Mouse (Mus musculus) layer of hippocampus, adult 2 months (tissue): ENCODE data around the gene Traip. TPM values are rescaled to one million over a fixed set of nuclear protein-coding genes. Genes with fewer than 3 reads are reported as not detected.

ENCODE experiments used
- DNase-seq, 2 experiments: peaks; one replicate each; pipeline ENCODE4 v3.0.0; 2022; ENCODE audit warnings: low spot score in 2 of 2
- H3K27ac ChIP-seq: fragments of 200-600 bp; 2 replicates; pipeline ENCODE4 v1.8.1; 2022
- H3K4me3 ChIP-seq: fragments of 200-600 bp; 2 replicates; pipeline ENCODE4 v1.8.1; 2022; ENCODE audit warnings: mild to moderate bottlenecking
- CTCF ChIP-seq: fragments of 200-600 bp; conservative IDR thresholded peaks from 2 replicates; pipeline ENCODE4 v1.8.1; 2022; ENCODE audit warnings: antibody characterized with exemption, mild to moderate bottlenecking, moderate library complexity
- total RNA-seq, 2 experiments: library from RNA; stranded (reverse); gene quantifications; 2 replicates each; pipeline ENCODE4 v1.2.3; 2021

Traip gene
- total RNA-seq, 2 experiments from 2014 or later, result 23.1 to 23.9 TPM

DNA sequence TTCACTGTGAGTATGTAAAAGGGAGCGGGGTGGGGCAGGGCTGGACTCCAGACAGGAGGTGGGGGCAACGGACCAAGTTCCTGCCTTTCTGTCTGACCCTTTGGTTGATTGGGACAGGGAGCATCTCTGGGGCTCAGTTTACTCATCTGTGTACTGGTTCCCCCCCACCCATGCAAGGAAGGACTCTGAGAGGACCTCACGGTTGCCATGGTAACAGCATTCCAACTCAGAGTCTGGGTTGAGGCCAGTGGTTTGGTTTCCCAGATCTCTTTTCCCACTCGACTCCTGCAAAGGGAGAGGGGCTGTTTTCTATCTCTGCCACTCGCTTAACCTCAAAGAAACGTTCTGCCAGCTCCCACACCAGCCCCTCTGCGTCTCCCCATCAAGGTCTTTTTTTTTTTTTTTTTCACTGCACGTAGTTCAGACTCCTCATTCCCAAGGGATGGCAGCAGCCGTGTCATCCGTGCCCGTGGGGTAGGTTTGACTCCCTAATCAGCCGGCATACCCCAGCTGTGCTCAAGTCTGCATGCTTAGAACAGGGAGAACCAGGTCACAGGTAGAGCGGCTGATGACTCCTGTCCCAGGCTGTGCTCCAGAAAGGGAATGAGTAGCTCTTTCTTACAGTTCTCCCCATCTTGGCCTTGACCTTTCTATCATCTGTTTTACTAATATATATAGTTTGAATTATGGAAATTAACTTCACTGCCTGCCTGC is 31.9 kb upstream of the Traip start:
- no peak for TF ChIP-seq CTCF
- DNase-seq, result peak in 1 of 2 experiments; percentile 42
- Histone ChIP-seq H3K27ac (peak overlapping the region; percentile 51), H3K4me3 (no peak overlapping the region)

DNA sequence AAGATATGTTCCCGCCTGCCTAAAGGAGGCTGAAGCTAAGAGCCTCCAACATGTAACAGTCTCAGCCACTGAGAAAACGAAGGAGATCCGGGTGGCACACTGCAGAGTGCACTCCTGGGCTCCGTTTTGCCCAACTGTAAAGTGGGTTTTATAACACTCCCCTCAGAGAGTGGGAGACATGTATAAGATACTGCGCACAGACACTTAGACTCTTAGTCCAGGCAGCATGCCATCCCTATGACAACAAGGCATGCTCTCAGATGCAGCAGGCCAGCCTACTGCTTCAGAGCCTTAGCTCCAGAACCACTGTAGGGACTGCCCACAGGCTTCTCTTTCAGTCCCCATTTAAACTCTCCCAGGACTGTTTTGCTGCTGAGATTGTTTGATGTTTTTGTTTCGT is 31.1 kb upstream of the Traip start:
- H3K27ac ChIP-seq, result peak overlapping the region; percentile 51; the same call in 1 of the 2 replicates
- DNase-seq, result no peak

DNA sequence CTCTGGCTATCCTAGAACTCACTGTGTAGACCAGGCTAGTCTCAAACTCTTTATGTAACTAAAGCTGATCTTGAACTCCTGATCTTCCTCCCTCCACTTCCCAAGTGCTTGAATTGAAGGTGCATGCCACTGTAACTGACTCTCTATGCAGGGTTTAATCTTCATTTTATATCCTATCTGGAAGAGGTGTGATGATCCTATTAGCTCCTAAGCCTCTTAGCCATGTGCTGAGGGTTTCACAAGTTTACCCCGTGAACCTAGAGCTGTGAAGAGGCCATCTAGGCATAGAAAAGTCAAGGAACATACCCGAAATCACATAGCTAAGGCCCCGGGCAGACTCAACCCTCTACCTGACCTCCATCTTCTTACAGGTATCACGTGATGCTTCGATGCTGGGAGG is 30.5 kb upstream of the Traip start:
- Histone ChIP-seq H3K4me3 (no peak overlapping the region), H3K27ac (no peak overlapping the region)
- TF ChIP-seq CTCF, result no peak
- DNase-seq, result no peak

More for the DNA sequence above, 31.1 kb upstream of the Traip start:
- TF ChIP-seq CTCF, result no peak
- H3K4me3 ChIP-seq, result no peak overlapping the region

DNA sequence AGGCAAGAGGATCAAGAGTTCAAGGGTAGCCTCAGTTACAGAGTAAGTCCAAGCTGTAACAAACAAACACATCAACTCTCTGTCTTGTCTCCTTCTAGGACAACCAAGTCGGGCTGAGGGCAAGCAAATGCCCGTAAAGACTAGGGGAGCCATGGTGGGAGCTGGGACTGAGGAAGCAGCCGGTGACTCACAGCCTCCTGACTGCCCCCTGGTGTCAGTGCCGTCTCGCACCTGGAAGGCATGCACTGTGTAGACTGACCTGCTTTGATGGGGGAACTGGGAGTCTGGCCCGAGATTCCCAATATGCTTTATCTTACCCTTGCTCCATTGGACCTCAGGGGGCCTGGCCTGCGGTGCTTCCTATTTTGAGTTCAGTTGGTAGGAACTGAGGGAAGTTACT is 26.9 kb upstream of the Traip start:
- no peak for DNase-seq
- H3K4me3 ChIP-seq, result no peak overlapping the region
- TF ChIP-seq CTCF, result peak; percentile 69
- H3K27ac ChIP-seq, result no peak overlapping the region

DNA sequence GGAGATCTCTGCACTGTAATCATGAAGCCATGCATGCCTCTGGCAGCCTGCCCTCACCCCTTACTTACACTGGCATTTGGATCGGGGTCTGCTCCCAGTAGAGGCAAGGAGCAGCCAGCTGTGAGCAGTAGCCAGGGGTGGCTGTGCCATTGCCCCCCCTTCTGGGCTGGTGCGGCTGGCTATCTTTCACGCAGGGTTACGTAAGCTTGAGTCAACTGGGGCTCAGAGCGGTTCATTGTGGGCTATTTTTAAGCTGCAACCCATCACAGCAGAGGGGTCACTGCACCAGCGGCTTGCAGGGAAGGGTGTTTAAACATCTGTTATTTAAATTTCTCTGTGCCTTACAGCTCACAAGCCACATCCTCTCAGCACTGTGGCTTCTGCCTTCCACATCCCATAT is 26.0 kb upstream of the Traip start:
- no peak overlapping the region for H3K27ac ChIP-seq
- TF ChIP-seq CTCF, result no peak
- no peak for DNase-seq
- no peak overlapping the region for H3K4me3 ChIP-seq

DNA sequence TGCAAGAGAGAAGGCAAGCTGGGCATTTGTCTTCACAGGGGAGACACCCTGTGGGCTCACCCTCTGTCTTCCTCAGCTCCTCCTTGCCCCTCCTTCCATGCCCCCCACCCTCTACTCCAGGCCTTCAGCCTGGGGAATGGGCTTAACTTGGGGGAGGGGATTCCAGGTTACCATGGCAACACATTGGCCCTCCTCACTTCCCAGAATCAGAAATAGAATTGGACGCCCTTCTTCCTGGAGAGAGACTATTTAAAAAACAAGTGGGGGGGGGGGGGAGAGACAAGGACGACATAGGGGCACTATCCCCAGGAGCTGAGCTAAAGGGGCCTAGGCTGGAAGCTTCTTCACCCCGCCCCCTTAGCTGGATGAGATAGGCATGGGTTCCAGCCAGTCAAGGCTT is 24.7 kb upstream of the Traip start:
- H3K27ac ChIP-seq, result no peak overlapping the region
- DNase-seq, result no peak
- H3K4me3 ChIP-seq, result no peak overlapping the region
- no peak for TF ChIP-seq CTCF

DNA sequence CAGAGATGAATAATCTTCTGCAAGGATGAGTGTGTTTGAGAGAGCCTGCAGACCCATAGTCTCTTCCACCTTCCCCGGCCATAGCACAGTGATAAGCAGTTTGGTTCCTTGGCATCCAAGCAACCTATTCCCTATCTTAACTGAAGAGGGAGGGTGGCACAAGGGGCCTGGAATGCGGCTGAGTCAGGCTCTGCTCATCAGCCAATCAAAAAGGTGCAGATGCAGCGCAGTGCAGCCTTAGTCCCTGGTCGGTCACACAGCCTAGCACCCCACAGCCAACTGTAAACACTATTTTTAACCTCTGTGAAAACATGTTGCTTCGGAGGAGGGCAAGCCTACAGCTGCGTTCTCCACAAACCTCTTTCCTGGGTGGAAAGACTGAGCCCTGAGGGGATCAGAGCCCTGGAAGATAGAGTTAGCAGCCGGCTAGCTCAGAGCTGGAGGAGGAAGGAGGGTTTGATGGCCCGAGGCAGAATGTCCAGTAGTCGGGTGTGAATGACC is 23.0 kb upstream of the Traip start:
- no peak for DNase-seq
- TF ChIP-seq CTCF, result no peak; the same call in 1 of the 2 replicates
- Histone ChIP-seq H3K27ac (peak overlapping the region; percentile 77), H3K4me3 (no peak overlapping the region)

DNA sequence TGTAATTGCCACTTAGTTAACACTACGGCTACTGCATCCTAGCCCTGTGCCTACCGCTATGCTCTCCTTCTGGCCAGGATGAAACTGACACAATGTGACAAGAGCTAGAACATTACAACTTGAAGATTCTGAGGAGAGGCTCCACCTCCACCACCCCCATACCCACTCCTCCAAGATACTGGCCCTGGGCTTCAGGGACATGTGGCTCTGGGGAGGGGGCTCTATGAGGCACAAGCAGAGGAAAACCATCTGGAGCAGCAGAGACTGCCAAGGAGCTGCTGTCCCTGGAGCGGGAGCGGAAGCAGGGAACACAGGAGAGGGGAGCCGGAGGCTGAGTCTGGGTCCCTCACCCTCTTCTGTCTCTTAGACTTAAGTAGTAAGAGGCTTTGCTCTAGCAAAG is 22.2 kb upstream of the Traip start:
- H3K27ac ChIP-seq, result peak overlapping the region; percentile 77
- TF ChIP-seq CTCF, result no peak
- peak; percentile 35 to 50 for DNase-seq
- H3K4me3 ChIP-seq, result no peak overlapping the region

DNA sequence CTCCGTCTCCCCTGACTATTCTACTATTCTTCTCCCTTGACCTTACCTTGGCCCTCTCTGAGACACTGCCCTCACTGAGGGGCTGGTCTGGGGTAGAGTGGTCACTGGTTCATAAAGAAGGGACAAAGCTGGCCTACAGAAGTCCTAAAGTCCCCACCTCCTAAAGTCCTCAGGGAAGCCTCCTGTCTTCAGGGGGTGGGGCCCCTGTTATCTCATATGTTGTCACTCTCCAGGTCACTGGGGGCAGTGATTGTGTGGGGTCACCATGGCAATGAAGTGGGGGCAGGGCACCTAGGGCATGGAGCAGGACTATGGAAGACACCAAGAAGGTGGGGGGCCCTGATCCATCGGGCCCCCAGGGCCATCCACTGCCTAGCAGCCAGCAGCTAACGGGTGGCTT is 21.8 kb upstream of the Traip start, which contains the start of gene Actl11:
TSS of gene Actl11 (plus strand) at position 301 of the 400 bp plus-strand sequence.
- TF ChIP-seq CTCF, result no peak
- Histone ChIP-seq H3K27ac (peak within 1 kb of the TSS; percentile 77), H3K4me3 (no peak within 1 kb of the TSS)
- DNase-seq, result no peak

DNA sequence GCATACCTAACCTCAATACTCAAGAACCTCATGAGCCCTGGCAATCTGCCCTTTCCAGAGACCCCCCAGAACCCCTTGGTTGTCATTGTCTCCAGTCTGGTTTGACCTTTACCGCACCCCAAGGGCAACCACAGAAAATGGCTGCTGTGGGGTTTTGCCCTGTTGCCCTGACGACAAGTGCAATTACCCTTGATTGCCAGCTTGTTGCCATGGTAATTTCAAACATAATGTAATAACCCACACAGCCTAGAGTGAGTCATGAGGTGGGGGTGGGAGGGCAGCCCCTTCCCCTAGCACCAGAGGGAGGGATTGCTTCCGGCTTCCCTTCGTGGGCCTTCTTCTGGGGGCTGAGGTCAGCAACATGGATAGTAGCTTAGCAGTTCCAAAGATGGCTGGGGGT is 17.7 kb upstream of the Traip start:
- H3K27ac ChIP-seq, result peak overlapping the region; percentile 91
- no peak overlapping the region for H3K4me3 ChIP-seq
- TF ChIP-seq CTCF, result no peak
- DNase-seq, result no peak

DNA sequence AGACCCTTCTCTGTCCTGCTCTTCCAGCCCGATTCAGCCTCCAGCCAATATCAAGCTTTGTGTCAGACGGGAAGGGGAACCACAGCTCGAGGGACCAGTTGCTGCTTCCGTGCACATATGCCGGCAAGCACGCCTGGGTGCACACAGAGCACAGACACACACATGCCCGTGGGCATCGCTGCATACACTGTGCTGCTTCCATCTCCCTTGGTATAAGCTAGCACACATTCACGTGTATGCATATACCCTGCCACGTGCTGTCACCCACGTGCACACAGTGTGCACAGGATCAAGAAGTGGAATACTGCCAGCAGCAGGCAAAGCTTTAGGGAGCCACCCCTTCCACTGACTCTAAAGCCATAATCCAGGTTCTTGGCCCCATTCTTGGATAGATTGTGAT is 15.8 kb upstream of the Traip start:
- peak in 1 of 2 experiments; percentile 42 for DNase-seq
- no peak for TF ChIP-seq CTCF
- H3K27ac ChIP-seq, result peak overlapping the region; percentile 96

DNA sequence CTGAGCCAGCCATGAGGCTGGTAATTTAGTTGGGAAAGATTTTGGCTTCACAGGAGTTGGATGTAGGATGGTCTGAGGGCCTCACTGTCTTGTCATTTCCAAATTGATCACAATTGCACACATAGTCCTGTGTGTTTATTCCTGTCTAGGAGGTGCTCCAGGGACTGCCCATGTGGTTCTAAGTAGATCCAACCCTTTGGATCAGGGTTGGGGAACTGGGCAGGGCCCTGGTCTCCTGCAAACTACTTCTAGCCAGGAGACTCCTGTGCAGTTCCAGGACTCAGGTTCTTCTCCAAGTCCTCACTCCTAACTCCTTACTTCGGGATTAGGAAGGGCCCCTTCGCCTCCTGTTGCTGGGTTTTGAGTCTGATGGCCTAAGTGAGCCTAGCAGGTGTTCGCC is 14.6 kb upstream of the Traip start, which contains the start of gene Camkv:
TSS of gene Camkv (plus strand) at position 301 of the 400 bp plus-strand sequence.
- H3K27ac ChIP-seq, result peak within 1 kb of the TSS; percentile 96
- H3K4me3 ChIP-seq, result peak within 1 kb of the TSS; percentile 78
- DNase-seq, result no peak
- no peak for TF ChIP-seq CTCF

More for the DNA sequence above, 15.8 kb upstream of the Traip start:
- no peak overlapping the region for H3K4me3 ChIP-seq

DNA sequence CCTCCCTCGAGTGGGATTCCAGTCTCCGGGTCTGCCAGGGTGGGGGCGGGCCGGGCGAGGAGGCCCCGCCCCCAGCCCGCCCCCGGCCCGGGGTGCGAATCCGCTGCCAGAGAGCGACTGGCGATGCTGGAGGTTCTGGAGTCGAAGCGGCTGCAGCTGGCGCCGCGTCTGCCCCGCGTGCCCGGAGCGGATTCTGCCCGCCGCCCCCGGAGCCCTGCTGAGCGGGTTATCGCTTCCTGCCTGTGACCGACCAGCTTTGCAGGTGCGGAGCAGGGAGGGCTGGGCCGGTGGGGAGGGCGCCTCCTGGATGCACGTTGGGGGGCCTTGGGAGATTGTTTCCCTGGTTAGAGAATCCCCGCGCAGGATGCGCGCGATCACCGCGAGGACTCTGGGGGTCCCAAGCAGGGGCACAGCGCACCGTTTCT is 14.1 kb upstream of the Traip start:
- TF ChIP-seq CTCF, result no peak
- peak overlapping the region; percentile 96 for H3K27ac ChIP-seq
- peak overlapping the region; percentile 78 for H3K4me3 ChIP-seq
- DNase-seq, result peak; percentile 49 to 69

DNA sequence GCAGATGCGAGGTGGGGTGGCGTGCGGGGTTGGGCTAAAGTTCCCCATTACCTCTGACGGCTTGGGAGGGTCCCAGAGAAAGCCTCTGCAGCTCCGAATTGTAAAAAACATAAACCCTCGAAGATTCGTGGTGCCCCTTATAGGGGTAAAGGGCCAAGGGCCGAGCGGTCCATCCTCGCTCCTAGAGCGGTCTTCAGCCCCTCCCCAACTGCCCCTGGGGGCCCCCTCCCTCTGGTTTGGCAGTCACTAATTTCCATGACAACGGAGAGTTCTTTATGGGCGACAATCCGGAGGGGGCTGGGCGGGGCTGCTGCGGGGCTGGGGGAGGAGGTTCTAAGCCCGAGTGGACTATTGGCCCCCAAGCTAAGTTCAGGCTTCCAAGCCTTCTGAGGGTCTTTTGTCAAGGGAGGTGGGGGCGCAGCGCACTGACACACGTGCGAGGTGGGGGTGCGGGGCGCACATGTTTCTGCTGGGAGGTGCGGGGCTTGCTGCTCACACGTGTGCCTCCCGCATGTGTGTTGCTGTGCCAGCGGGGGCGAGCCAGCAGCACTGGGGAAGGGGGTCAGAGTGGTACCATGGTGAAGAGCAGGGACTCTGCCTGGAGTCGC is 13.6 kb upstream of the Traip start:
- DNase-seq, result peak; percentile 52 to 62
- H3K27ac ChIP-seq, result peak overlapping the region; percentile 96
- TF ChIP-seq CTCF, result no peak
- H3K4me3 ChIP-seq, result peak overlapping the region; percentile 78
